Mouse (Mus musculus): ENCODE results near the gene Pbx1.

GRCm38 (mm10) chr1:168328236-168328605, 103.8 kb downstream of the Pbx1 start:
- TF ChIP-seq CTCF (IDR thresholded peaks at IDR 0.05; ENCODE audit: extremely low read depth, insufficient read length, insufficient replicate concordance, low read depth, low read length), result no peak
- no peak for TF ChIP-seq POLR2A (IDR thresholded peaks at IDR 0.05; ENCODE audit: low read depth, low read length)

Measured in small intestine, adult 2 months (tissue).